Mouse (Mus musculus): ENCODE measurements around the gene Ciita.

GRCm38 (mm10) chr16:10515953-10516572, 36.2 kb downstream of the Ciita start:
- no peak for TF ChIP-seq CTCF (IDR thresholded peaks at IDR 0.05; ENCODE audit: low read depth, low read length)
- no peak for TF ChIP-seq GATA1 (IDR thresholded peaks at IDR 0.05; ENCODE audit: borderline replicate concordance, low read length)
- TF ChIP-seq TAL1 (conservative IDR thresholded peaks at IDR 0.05; ENCODE audit: low read depth, low read length): no peak
- TF ChIP-seq POLR2AphosphoS5 (IDR thresholded peaks at IDR 0.05; ENCODE audit: insufficient replicate concordance, low read depth, low read length): no peak
